Mouse (Mus musculus) heart, postnatal 0 days (tissue): ENCODE measurements around the gene Cd177. TPM values are rescaled to one million over a fixed set of nuclear protein-coding genes. Genes with fewer than 3 reads are reported as not detected.

Source experiments
- ATAC-seq: fragments of 200-750 bp; cut with Nextera tagmentation; 2 replicates; pipeline ENCODE4 v1.8.0; 2017; ENCODE audit warnings: low read depth, moderate number of reproducible peaks, moderate library complexity; ENCODE audit not compliant: insufficient read depth
- DNase-seq: peaks from one replicate; pipeline ENCODE4 v3.0.0-alpha.2; 2016; ENCODE audit warnings: low spot score
- H3K27ac ChIP-seq: fragments of 300-500 bp; sonication (generic); 2 replicates; pipeline ENCODE4 v1.5.1; 2014; ENCODE audit warnings: low read depth, mild to moderate bottlenecking
- H3K27me3 ChIP-seq: fragments of 300-500 bp; sonication (generic); 2 replicates; pipeline ENCODE4 v1.6.1; 2014; ENCODE audit warnings: low read length, mixed read lengths; ENCODE audit not compliant: control insufficient read depth, insufficient read depth
- H3K36me3 ChIP-seq: fragments of 300-500 bp; sonication (generic); replicated peaks from 2 replicates; pipeline ENCODE4 v1.6.1; 2014; ENCODE audit warnings: low read length, mixed read lengths; ENCODE audit not compliant: control insufficient read depth, insufficient read depth
- H3K4me1 ChIP-seq: fragments of 300-500 bp; sonication (generic); 2 replicates; pipeline ENCODE4 v1.6.1; 2014; ENCODE audit warnings: antibody characterized with exemption; ENCODE audit not compliant: control insufficient read depth, insufficient read depth
- H3K4me2 ChIP-seq: fragments of 300-500 bp; sonication (generic); 2 replicates; pipeline ENCODE4 v1.6.1; 2014; ENCODE audit warnings: low read depth, mild to moderate bottlenecking, low read length, moderate library complexity
- H3K4me3 ChIP-seq: fragments of 300-500 bp; sonication (generic); 2 replicates; pipeline ENCODE4 v1.5.1; 2014; ENCODE audit warnings: low read depth, low read length
- H3K9ac ChIP-seq: fragments of 300-500 bp; sonication (generic); replicated peaks from 2 replicates; pipeline ENCODE4 v1.6.1; 2014; ENCODE audit warnings: low read depth, low read length, mixed read lengths
- H3K9me3 ChIP-seq: fragments of 300-500 bp; sonication (generic); replicated peaks from 2 replicates; pipeline ENCODE4 v1.6.1; 2016; ENCODE audit warnings: low read length; ENCODE audit not compliant: control insufficient read depth
- CTCF ChIP-seq: IDR thresholded peaks from 2 replicates; pipeline ENCODE4 v1.5.1; 2016; ENCODE audit warnings: antibody characterized with exemption, control low read depth, low read depth
- EP300 ChIP-seq: IDR thresholded peaks from 2 replicates; pipeline ENCODE4 v1.6.1; 2016; ENCODE audit warnings: antibody characterized with exemption, low read depth
- WGBS: fragments of 180-500 bp; shearing (Covaris S2); extraction: QIAGEN DNeasy Blood & Tissue Kit; methylation state at CpG from one replicate; pipeline ENCODE4 v1.1.7; 2014; 5-methylcytosine and 5-hydroxymethylcytosine counted together
- polyA plus RNA-seq: library from polyadenylated mRNA; unstranded; fragments of >200 nt; fragmentation: Nextera tagmentation; extraction: Ambion mirVana; gene quantifications from 2 replicates; pipeline ENCODE4 v1.2.1, GENCODE M21; 2015
- total RNA-seq: library from RNA; depleted of rRNA; stranded (reverse); fragments of >200 nt; gene quantifications from 2 replicates; pipeline ENCODE4 v1.2.3, GENCODE M21; 2014; ENCODE audit warnings: low replicate concordance

The Cd177 gene
- total and polyA plus RNA-seq, 2 experiments from 2014 or later: 0.18 TPM; not detected in 1

DNA sequence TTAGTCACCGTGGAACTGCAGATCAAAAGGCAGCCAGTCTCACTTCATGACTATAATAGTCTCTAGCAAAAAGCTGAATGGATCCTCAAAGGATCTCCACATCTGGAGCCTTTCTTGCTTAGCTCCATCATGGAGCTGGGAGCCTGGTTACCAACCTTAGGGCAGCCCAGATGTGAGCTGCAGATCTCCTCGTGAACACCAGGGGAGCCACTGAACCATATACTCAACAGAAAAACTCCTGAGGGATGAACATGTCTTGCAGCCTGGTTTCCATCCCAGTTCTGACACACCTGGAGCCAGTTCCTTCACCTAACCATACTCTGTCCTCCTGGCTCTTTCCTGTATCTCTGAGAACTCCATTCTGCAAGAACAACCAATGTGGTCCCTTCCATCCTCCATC lies 16.0 kb upstream of the Cd177 start:
- 55% methylated on average over 2 of the region's 2 CpGs for WGBS
- ATAC-seq: no peak
- H3K27me3 ChIP-seq: no peaks in the 10 kb centered on the region

DNA sequence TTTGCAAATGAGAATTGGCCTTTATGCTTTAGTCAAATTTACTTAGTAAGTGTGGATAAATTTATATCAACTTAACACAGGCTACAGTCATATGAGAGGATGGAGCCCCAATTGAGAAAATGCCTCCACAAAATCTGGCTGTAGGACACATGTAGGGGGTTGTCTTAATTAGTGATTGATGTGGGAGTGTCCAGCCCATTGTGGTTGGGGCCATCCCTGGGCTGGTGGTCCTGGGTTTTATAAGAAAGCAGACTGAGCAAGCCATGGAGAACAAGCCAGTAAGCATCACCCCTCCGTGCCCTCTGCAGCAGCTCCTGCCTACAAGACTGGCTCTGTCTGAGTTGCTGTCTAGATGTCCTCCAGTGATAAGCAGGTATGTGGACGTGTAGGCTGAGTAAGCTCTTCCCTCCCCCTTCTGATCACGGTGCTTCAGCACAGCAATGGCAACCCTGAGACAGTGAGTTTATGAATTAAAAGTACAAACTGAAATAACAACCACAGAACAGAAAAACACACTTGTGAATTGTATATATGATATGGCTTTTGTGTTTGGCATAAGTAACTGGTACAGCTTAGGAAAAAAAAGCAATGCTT lies 13.9 kb upstream of the Cd177 start:
- Histone ChIP-seq H3K4me3 (no peak overlapping the region), H3K9ac (no peak overlapping the region), H3K4me2 (no peak overlapping the region), H3K36me3 (no peaks in the 10 kb centered on the region), H3K27me3 (no peaks in the 10 kb centered on the region), H3K9me3 (no peaks in the 10 kb centered on the region), H3K27ac (no peak overlapping the region), H3K4me1 (no peaks in the 10 kb centered on the region)
- no peak for DNase-seq
- TF ChIP-seq EP300 (no peak), CTCF (no peak)
- 40% methylated on average over 3 of the region's 3 CpGs for WGBS
- ATAC-seq: no peak

More for the DNA sequence above, 16.0 kb upstream of the Cd177 start:
- Histone ChIP-seq H3K27ac (no peak overlapping the region), H3K4me2 (no peak overlapping the region), H3K9ac (no peak overlapping the region), H3K4me1 (no peaks in the 10 kb centered on the region), H3K9me3 (no peaks in the 10 kb centered on the region), H3K4me3 (no peak overlapping the region), H3K36me3 (no peaks in the 10 kb centered on the region)
- TF ChIP-seq CTCF (no peak), EP300 (no peak)
- no peak for DNase-seq

DNA sequence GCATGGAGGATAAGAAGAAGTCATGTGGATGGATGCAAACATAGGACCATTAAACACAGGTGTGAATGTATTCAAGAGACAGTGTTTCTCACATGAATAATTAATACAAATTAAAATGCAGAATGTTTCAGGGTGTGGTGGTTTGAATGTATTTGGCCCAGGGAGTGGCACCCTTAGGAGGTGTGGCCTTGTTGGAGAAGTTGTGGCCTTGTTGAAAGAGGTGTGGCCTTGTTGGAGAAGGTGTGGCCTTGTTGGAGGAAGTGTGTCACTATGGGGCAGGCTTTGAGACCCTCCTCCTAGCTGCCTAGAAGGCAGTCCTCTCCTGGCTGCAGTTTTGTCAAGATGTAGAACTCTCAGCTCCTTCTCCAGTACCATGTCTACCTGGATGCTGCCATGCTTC lies 11.2 kb upstream of the Cd177 start:
- no peak for DNase-seq

DNA sequence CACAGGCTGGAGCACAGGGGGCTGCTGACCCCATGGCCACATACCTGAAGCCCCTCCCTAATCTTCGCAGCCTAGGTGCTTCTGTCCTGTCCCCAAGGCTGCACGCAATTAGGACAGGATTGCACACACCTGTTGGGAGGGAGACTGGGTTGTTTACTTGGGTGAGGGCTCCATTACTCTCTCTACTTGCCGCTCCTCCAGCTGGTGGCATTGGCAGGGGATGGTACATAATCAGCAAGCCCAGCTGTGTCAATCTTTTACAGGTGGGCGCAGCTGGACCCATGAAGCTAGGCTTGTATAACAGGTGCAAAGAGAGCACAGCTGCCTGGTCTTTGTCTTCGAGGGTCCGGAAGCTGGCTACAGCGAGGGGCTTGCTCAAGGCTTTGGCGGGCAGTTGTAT lies 2.5 kb upstream of the Cd177 start:
- Histone ChIP-seq H3K9ac (no peak overlapping the region), H3K4me3 (no peak overlapping the region), H3K27me3 (no peaks in the 10 kb centered on the region), H3K27ac (no peak overlapping the region), H3K4me2 (no peak overlapping the region), H3K4me1 (no peaks in the 10 kb centered on the region), H3K36me3 (no peaks in the 10 kb centered on the region), H3K9me3 (no peaks in the 10 kb centered on the region)
- DNase-seq: no peak
- 82% methylated on average over 8 of the region's 8 CpGs for WGBS
- ATAC-seq: no peak
- no peak for TF ChIP-seq EP300
- TF ChIP-seq CTCF: no peak

More for the DNA sequence above, 11.2 kb upstream of the Cd177 start:
- no peak overlapping the region for H3K4me2 ChIP-seq
- no peaks in the 10 kb centered on the region for H3K27me3 ChIP-seq
- H3K36me3 ChIP-seq: no peaks in the 10 kb centered on the region
- H3K4me1 ChIP-seq: no peaks in the 10 kb centered on the region
- no peak for ATAC-seq
- no peak overlapping the region for H3K27ac ChIP-seq
- no peak overlapping the region for H3K9ac ChIP-seq
- H3K4me3 ChIP-seq: no peak overlapping the region
- H3K9me3 ChIP-seq: no peaks in the 10 kb centered on the region
- no peak for TF ChIP-seq CTCF
- TF ChIP-seq EP300: no peak

DNA sequence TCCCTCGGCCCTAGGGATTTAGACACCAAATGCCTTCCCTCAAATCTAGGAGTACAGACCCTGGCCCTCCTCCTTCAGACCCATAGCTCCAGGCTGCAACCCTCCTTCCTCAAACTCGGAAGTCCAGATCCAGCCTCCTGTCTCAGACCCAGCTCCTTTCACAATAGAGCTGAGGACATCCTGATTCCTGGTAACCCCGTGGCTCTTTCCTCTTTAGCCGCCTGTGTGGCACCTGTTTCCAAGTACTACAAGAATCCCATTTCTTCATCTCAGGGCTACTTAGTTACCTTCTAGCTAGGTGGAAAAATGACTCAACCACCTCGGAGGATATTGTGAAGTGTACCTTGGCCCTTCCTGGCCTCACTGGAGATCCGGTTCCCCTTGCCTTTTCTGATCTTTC lies 1.1 kb upstream of the Cd177 start:
- WGBS: 58% methylated on average over 6 of the region's 6 CpGs
- DNase-seq: no peak
- H3K36me3 ChIP-seq: no peaks in the 10 kb centered on the region
- no peaks in the 10 kb centered on the region for H3K27me3 ChIP-seq
- no peak overlapping the region for H3K4me2 ChIP-seq
- H3K4me1 ChIP-seq: no peaks in the 10 kb centered on the region
- ATAC-seq: no peak
- no peaks in the 10 kb centered on the region for H3K9me3 ChIP-seq
- no peak overlapping the region for H3K4me3 ChIP-seq
- H3K27ac ChIP-seq: no peak overlapping the region
- no peak overlapping the region for H3K9ac ChIP-seq
- no peak for TF ChIP-seq CTCF
- no peak for TF ChIP-seq EP300

DNA sequence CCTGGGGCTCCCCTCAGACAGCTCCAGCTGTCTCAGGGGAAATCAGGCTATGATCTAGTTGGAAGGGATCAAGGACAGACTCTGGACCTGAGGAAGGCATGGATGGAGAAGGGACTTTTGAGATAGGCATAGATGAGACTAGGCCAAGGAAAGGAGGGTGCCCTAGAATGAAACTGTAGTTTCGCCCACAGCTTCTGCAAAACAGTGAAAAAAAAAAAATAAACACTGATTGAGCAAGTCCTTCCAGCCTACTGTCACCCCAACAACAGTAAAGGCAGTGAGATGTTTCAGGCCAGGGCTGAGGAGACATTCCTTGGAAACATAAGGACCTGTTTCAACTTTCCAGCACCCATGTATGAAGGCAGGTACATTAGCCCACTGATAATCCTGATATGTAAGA lies 1.6 kb downstream of the Cd177 start:
- no peak overlapping the region for H3K9ac ChIP-seq
- H3K4me3 ChIP-seq: no peak overlapping the region
- no peak overlapping the region for H3K27ac ChIP-seq
- DNase-seq (no peak), ATAC-seq (no peak)
- no peak overlapping the region for H3K4me2 ChIP-seq
- H3K36me3 ChIP-seq: no peaks in the 10 kb centered on the region
- no peaks in the 10 kb centered on the region for H3K9me3 ChIP-seq
- H3K27me3 ChIP-seq: no peaks in the 10 kb centered on the region
- WGBS: 60% methylated on average over 1 of the region's 1 CpGs
- TF ChIP-seq CTCF (no peak), EP300 (no peak)
- no peaks in the 10 kb centered on the region for H3K4me1 ChIP-seq
